ENCODE assay signal across 17 mouse cellular contexts in the genomic region with DNA sequence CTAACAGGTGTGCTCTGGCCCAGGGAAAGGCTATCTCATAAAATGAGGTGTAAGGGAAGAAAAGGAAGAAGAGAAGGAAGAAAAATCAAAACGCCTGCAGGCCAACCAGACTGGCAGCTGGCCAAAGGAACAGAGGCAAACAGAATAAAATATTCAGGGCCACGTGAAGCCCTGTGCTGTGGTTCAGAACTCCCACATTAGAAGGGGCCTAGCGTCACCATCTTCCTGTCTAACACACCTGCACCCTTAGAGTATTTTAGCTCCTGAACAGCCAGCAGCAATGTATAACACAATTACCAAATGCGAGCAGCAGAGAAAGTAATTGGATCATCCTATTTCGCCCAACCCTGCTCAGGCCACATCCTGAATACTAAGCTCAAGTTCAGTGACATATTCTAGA.
DNase-seq lines count a peak whose midpoint lies in the region.
"Had no signal": no experiment of that assay in that cellular context is flagged by ENCODE, and none has a peak within 500 bp of the region (broad histone marks: within the 10 kb centered on the region; RNA-seq: fewer than 3 reads in every experiment).

No protein-coding gene starts in this region.

- peak; percentile 67 to 68 for DNase-seq in spleen, postnatal 36 days (ENCODE audit: low spot score in 2 of 2)
- no peak for DNase-seq in spleen, postnatal 4 days (ENCODE audit: low spot score in 2 of 2)
- peak; percentile 90 for DNase-seq in naive thymus-derived CD4-positive, alpha-beta T cell, adult 2 months (ENCODE audit: low read depth)
- peak; percentile 65 to 67 for DNase-seq in thymus, postnatal 10 days (ENCODE audit: low spot score in 2 of 2)
- no peak for DNase-seq in kidney, adult 18-20 months
- DNase-seq in embryo, embryonic 9.5 days (ENCODE audit: extremely low spot score), result no peak
- DNase-seq in heart, adult 11 months, result no peak
- DNase-seq: adrenal gland, postnatal 10 days; cerebellum, adult 11 months; cerebellum, postnatal 25 days; gastrocnemius, postnatal 14 days; kidney, adult 2 months; kidney, postnatal 14 days; liver, postnatal 0 days; lung, postnatal 10 days; midbrain, embryonic 14.5 days; right cerebral cortex, postnatal 25 days had no signal

Comparison
In these comparisons a context has a peak if more than half of its experiments do, and no peak if none do; other contexts are left out.
1. DNase-seq: peak in spleen, postnatal 36 days (2 of 2), naive thymus-derived CD4-positive, alpha-beta T cell, adult 2 months (single experiment) and thymus, postnatal 10 days (2 of 2); none in spleen, postnatal 4 days (0 of 2), kidney, adult 18-20 months (single experiment), embryo, embryonic 9.5 days (single experiment) and heart, adult 11 months (single experiment).